Mouse (Mus musculus) layer of hippocampus, adult 11-12 months (tissue): Measurements from ENCODE around the gene Tbc1d13.
A peak's percentile ranks its signal among the peaks of the same experiment; 100 is the strongest.

Source experiments
- DNase-seq: peaks from one replicate; pipeline ENCODE4 v3.0.0; 2022; ENCODE audit warnings: low spot score

Tbc1d13 gene

GRCm38 (mm10) chr2:30133613-30134377 lies at the start of gene Tbc1d13:
TSS of gene Tbc1d13 (plus strand) at chr2:30133746.
- DNase-seq, result peak; percentile 98

- DNase-seq, result no peak
These were observed 49.4 kb upstream of the Tbc1d13 start for GRCm38 (mm10) chr2:30084113-30084512.

- DNase-seq, result no peak
These were observed 48.9 kb upstream of the Tbc1d13 start for GRCm38 (mm10) chr2:30084632-30085031.

GRCm38 (mm10) chr2:30087310-30087709 lies 46.2 kb upstream of the Tbc1d13 start:
- no peak for DNase-seq

GRCm38 (mm10) chr2:30091521-30091920 lies 42.0 kb upstream of the Tbc1d13 start:
- DNase-seq, result no peak

- DNase-seq, result no peak
These were observed 41.1 kb upstream of the Tbc1d13 start for GRCm38 (mm10) chr2:30092280-30092918.

GRCm38 (mm10) chr2:30093471-30094207 lies 39.9 kb upstream of the Tbc1d13 start, which contains the start of gene Zdhhc12:
TSS of gene Zdhhc12 (minus strand) at chr2:30093648.
- peak; percentile 94 for DNase-seq

- no peak for DNase-seq
These were observed 39.3 kb upstream of the Tbc1d13 start for GRCm38 (mm10) chr2:30094208-30094588.

- DNase-seq, result peak; percentile 39
These were observed 37.5 kb upstream of the Tbc1d13 start for GRCm38 (mm10) chr2:30095882-30096527.

GRCm38 (mm10) chr2:30100214-30100613 lies 33.3 kb upstream of the Tbc1d13 start:
- DNase-seq, result no peak

GRCm38 (mm10) chr2:30106364-30106763 lies 27.2 kb upstream of the Tbc1d13 start:
- peak; percentile 54 for DNase-seq

- DNase-seq, result no peak
These were observed 25.9 kb upstream of the Tbc1d13 start for GRCm38 (mm10) chr2:30107646-30108045.

- DNase-seq, result no peak
These were observed 25.3 kb upstream of the Tbc1d13 start for GRCm38 (mm10) chr2:30108260-30108659.

- DNase-seq, result no peak
These were observed 22.0 kb upstream of the Tbc1d13 start for GRCm38 (mm10) chr2:30111500-30111899.

- no peak for DNase-seq
These were observed 21.0 kb upstream of the Tbc1d13 start for GRCm38 (mm10) chr2:30112564-30112963.

GRCm38 (mm10) chr2:30119641-30120051 lies 13.9 kb upstream of the Tbc1d13 start:
- DNase-seq, result peak; percentile 83

GRCm38 (mm10) chr2:30120269-30120668 lies 13.3 kb upstream of the Tbc1d13 start:
- DNase-seq, result no peak

- DNase-seq, result peak; percentile 54
These were observed 10.8 kb upstream of the Tbc1d13 start for GRCm38 (mm10) chr2:30122766-30123165.

GRCm38 (mm10) chr2:30123729-30124471 lies 9.6 kb upstream of the Tbc1d13 start:
- DNase-seq, result peak; percentile 38

- peak; percentile 96 for DNase-seq
These were observed 8.9 kb upstream of the Tbc1d13 start, which contains the start of gene Zer1 for GRCm38 (mm10) chr2:30124472-30125274. TSS of gene Zer1 (minus strand) at chr2:30124585.

GRCm38 (mm10) chr2:30128789-30129188 lies 4.8 kb upstream of the Tbc1d13 start:
- DNase-seq, result peak; percentile 60
